Mouse (Mus musculus): ENCODE data around the gene Mzf1.

The Mzf1 gene

GRCm38 (mm10) chr7:13034148-13034977 lies 20.2 kb downstream of the Mzf1 start, which contains the start of gene Chmp2a:
Chmp2a (minus strand) TSS chr7:13034807.
- peak; percentile 94 for DNase-seq (ENCODE audit: low spot score)

- no peak for DNase-seq (ENCODE audit: low spot score)
Measured at GRCm38 (mm10) chr7:13033451-13034147, 21.0 kb downstream of the Mzf1 start.

GRCm38 (mm10) chr7:13032541-13032940 lies 22.0 kb downstream of the Mzf1 start:
- no peak for DNase-seq (ENCODE audit: low spot score)

DNA sequence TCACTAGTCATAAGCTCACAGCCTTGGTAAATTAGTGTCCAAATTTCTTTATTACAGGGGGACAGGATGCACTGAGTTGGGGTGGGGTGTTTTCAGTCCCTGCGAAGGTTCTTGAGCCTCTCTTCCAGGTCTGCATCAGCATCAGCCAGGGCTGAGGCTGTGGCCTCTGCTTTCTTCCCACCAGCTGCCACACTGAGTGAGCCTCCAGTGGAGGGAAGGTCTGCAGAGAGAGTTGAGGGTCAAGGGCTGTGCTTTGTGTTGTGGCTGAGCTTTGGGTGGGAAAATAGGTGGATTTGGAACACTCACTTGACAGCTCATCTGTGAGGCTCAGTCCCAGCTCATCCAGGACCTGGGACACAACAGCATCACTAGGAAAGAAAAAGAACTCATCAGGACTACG lies 22.6 kb downstream of the Mzf1 start:
- no peak for DNase-seq (ENCODE audit: low spot score)

DNA sequence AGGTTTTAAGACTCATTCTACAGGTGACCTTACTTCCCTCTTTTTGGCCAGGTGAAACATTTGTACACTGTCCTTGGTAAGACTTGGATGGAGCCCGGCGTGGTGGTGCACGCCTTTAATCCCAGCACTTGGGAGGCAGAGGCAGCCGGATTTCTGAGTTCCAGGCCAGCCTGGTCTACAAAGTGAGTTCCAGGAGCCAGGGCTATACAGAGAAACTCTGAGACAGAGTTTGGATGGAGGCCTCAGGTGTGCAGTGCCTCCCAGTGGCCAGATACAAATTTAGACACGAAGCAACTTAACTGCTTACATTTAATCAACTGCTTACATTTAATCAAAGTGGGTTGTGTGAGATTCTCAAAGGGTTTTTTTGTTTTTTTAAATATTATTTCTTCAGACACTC lies 23.5 kb downstream of the Mzf1 start:
- peak; percentile 52 for DNase-seq (ENCODE audit: low spot score)

GRCm38 (mm10) chr7:13028986-13029385 lies 25.6 kb downstream of the Mzf1 start:
- DNase-seq (ENCODE audit: low spot score), result no peak

GRCm38 (mm10) chr7:13025511-13026112 lies 29.0 kb downstream of the Mzf1 start:
- DNase-seq (ENCODE audit: low spot score), result no peak

DNA sequence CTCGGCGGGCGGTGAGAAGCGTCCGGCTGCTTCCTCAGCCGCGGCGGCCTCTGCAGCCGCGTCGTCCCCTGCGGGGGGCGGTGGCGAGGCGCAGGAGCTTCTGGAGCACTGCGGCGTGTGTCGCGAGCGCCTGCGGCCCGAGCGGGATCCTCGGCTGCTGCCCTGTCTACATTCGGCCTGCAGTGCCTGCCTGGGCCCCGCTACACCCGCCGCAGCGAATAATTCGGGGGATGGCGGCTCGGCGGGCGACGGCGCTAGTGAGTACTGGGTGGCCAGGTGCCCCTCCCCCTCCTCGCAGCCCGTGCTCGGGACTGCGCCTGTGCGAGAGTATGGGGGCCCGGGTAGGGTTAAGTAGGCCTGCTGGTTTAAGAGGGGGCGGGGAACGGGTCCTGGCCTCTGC lies 29.8 kb downstream of the Mzf1 start:
- DNase-seq (ENCODE audit: low spot score), result peak; percentile 75

DNA sequence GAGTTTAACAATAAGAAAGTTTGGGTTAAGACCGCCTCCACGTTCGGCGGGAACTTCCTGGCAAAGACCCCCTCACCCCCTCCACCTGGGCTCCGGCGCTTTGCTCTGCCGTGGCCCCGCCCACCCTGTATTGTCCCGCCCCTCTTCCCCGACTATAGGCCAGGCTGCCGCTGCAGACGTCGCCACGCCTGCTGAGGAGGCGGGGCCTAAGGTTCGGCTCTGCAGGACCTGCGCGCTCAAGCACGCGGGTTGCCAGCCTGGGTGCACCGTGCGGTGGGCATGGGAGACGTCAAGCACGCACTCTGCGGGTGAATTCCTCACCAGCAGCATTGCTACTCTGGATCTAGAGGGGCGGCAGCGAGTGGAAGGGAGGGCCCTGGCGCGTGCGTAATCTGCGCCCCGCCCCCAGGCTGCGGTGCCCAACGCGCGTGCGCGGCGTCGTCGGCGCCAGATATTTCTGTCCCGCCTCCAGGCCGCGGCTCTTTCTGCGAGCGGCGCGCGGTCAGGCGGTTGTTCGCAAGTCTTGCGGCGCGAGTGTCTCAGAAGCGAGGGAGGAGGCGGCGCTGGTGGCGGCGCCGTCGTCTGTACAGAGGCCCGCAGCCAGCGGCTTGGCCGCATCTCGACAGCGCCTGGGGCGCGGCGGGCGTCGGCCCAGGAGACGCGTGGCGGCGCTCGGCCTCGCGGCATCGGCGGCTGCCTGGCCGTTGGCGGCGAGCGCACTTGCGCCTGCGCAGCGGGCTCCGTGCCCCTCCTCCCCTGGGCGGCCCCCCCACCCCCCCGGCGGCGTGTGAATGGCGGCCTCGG lies 30.4 kb downstream of the Mzf1 start:
- peak; percentile 89 for DNase-seq (ENCODE audit: low spot score)

- peak; percentile 83 for DNase-seq (ENCODE audit: low spot score)
Measured at GRCm38 (mm10) chr7:13022773-13023535, 31.6 kb downstream of the Mzf1 start.

- DNase-seq (ENCODE audit: low spot score), result no peak
Measured at GRCm38 (mm10) chr7:13015217-13015616, 39.3 kb downstream of the Mzf1 start.

DNA sequence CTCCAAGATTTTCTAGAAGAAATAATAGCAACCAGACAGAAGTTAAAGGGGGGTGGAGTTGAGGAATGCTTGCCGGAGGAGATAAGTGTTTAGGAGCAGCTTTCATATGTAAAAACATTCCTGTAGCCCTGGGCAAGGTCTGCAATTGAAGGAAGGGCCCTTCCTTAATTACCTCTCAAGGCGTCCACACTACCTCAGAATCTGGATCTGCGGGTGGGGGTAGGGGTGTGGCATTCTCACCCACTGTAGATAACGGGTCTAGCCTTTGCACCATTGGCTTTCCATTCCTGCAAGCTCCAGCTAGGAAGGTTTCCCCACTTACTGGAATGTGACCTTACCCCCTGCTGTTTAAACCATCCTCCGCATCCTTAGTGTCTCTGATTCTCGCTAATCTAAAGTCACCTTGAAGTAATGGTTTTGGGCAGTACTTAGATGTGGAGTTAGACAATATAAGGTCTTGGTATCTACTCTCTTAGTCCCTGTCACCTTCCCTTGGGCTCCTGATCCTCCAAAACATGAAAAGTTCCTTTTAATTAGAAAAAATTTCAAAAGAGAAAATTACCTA lies 40.2 kb downstream of the Mzf1 start:
- DNase-seq (ENCODE audit: low spot score), result no peak

- no peak for DNase-seq (ENCODE audit: low spot score)
Measured at GRCm38 (mm10) chr7:13013671-13014070, 40.9 kb downstream of the Mzf1 start.

GRCm38 (mm10) chr7:13010005-13010908 lies 44.3 kb downstream of the Mzf1 start, which contains the start of gene Zbtb45:
Zbtb45 (minus strand) TSS chr7:13010034.
- DNase-seq (ENCODE audit: low spot score), result no peak

GRCm38 (mm10) chr7:13009143-13010004 lies 45.2 kb downstream of the Mzf1 start:
- peak; percentile 94 for DNase-seq (ENCODE audit: low spot score)

GRCm38 (mm10) chr7:13007341-13008092 lies 47.0 kb downstream of the Mzf1 start:
- no peak for DNase-seq (ENCODE audit: low spot score)

GRCm38 (mm10) chr7:13006531-13006930 lies 48.0 kb downstream of the Mzf1 start:
- DNase-seq (ENCODE audit: low spot score), result no peak

- no peak for DNase-seq (ENCODE audit: low spot score)
Measured at GRCm38 (mm10) chr7:13006011-13006410, 48.6 kb downstream of the Mzf1 start.
